Mouse (Mus musculus): ENCODE results near the gene Edc4.

GRCm38 (mm10) chr8:105925123-105925522 lies 44.4 kb downstream of the Edc4 start:
- TF ChIP-seq CTCF (IDR thresholded peaks at IDR 0.05; ENCODE audit: extremely low read depth, insufficient read length, insufficient replicate concordance, low read depth, low read length): no peak
- TF ChIP-seq POLR2A (IDR thresholded peaks at IDR 0.05; ENCODE audit: low read depth, low read length): no peak

All from small intestine, adult 2 months (tissue).